Mouse (Mus musculus) heart, embryonic 12.5 days (tissue): ENCODE data around the gene Sh3d19. TPM values are rescaled to one million over a fixed set of nuclear protein-coding genes. Genes with fewer than 3 reads are reported as not detected.

ENCODE experiments used
- ATAC-seq: fragments of 200-750 bp; cut with Nextera tagmentation; 2 replicates; pipeline ENCODE4 v1.8.0; 2017; ENCODE audit warnings: moderate TSS enrichment, moderate library complexity; ENCODE audit not compliant: insufficient number of reproducible peaks, low FRiP score
- H3K27ac ChIP-seq: fragments of 300-500 bp; sonication (generic); 2 replicates; pipeline ENCODE4 v1.5.1; 2016; ENCODE audit warnings: mild to moderate bottlenecking, moderate library complexity; ENCODE audit not compliant: poor library complexity, severe bottlenecking
- H3K27me3 ChIP-seq: fragments of 300-500 bp; sonication (generic); replicated peaks from 2 replicates; pipeline ENCODE4 v1.6.1; 2016; ENCODE audit warnings: mild to moderate bottlenecking, moderate library complexity
- H3K36me3 ChIP-seq: fragments of 300-500 bp; sonication (generic); 2 replicates; pipeline ENCODE4 v1.6.1; 2016; ENCODE audit warnings: mild to moderate bottlenecking, moderate library complexity
- H3K4me1 ChIP-seq: fragments of 300-500 bp; sonication (generic); replicated peaks from 2 replicates; pipeline ENCODE4 v1.6.1; 2016; ENCODE audit warnings: mild to moderate bottlenecking
- H3K4me2 ChIP-seq: fragments of 300-500 bp; sonication (generic); 2 replicates; pipeline ENCODE4 v1.6.1; 2016; ENCODE audit warnings: mild to moderate bottlenecking, moderate library complexity
- H3K4me3 ChIP-seq: fragments of 300-500 bp; sonication (generic); 2 replicates; pipeline ENCODE4 v1.5.1; 2016; ENCODE audit warnings: mild to moderate bottlenecking
- H3K9ac ChIP-seq: fragments of 300-500 bp; sonication (generic); 2 replicates; pipeline ENCODE4 v1.6.1; 2016; ENCODE audit warnings: mild to moderate bottlenecking, moderate library complexity
- H3K9me3 ChIP-seq: fragments of 300-500 bp; sonication (generic); replicated peaks from 2 replicates; pipeline ENCODE4 v1.6.1; 2016; ENCODE audit warnings: mild to moderate bottlenecking, moderate library complexity
- WGBS: fragments of 180-500 bp; shearing (Covaris S2); methylation state at CpG from one replicate; pipeline ENCODE4 v1.1.7; 2016; 5-methylcytosine and 5-hydroxymethylcytosine counted together
- polyA plus RNA-seq: library from polyadenylated mRNA; unstranded; fragments of >200 nt; fragmentation: Nextera tagmentation; extraction: Ambion mirVana; gene quantifications from 2 replicates; pipeline ENCODE4 v1.2.1, GENCODE M21; 2016

The Sh3d19 gene
- polyA plus RNA-seq, 1 experiment from 2014 or later: 16.6 TPM

GRCm38 (mm10) chr3:86028658-86029375, 57.9 kb downstream of the Sh3d19 start:
- Histone ChIP-seq H3K4me2 (no peak overlapping the region), H3K36me3 (peaks cover 2% of the 10 kb centered on the region; the same call in 1 of the 2 replicates), H3K9me3 (0 out of 2 replicates have a peak, but pooled peaks cover 6% of the 10 kb centered on the region), H3K4me1 (peaks cover 22% of the 10 kb centered on the region), H3K27ac (no peak overlapping the region), H3K27me3 (no peaks in the 10 kb centered on the region), H3K9ac (no peak overlapping the region), H3K4me3 (no peak overlapping the region)
- WGBS: 46% methylated on average over 15 of the region's 15 CpGs
- ATAC-seq: no peak

- H3K4me3 ChIP-seq: no peak overlapping the region
- H3K27ac ChIP-seq: no peak overlapping the region
- no peak for ATAC-seq
- no peaks in the 10 kb centered on the region for H3K27me3 ChIP-seq
- H3K36me3 ChIP-seq: no peaks in the 10 kb centered on the region
- H3K4me2 ChIP-seq: no peak overlapping the region
- H3K9ac ChIP-seq: no peak overlapping the region
- peaks cover 29% of the 10 kb centered on the region for H3K4me1 ChIP-seq
- no peaks in the 10 kb centered on the region for H3K9me3 ChIP-seq
- 57% methylated on average over 4 of the region's 4 CpGs for WGBS
Observed at GRCm38 (mm10) chr3:86030566-86030965, 59.7 kb downstream of the Sh3d19 start.

GRCm38 (mm10) chr3:86033455-86034090, 62.7 kb downstream of the Sh3d19 start:
- no peak overlapping the region for H3K9ac ChIP-seq
- no peak overlapping the region for H3K4me3 ChIP-seq
- no peak overlapping the region for H3K4me2 ChIP-seq
- H3K36me3 ChIP-seq: peaks cover 5% of the 10 kb centered on the region
- peaks cover 5% of the 10 kb centered on the region for H3K9me3 ChIP-seq
- 61% methylated on average over 9 of the region's 9 CpGs for WGBS
- no peak for ATAC-seq
- H3K27me3 ChIP-seq: no peaks in the 10 kb centered on the region
- H3K4me1 ChIP-seq: peaks cover 26% of the 10 kb centered on the region
- H3K27ac ChIP-seq: no peak overlapping the region

- Histone ChIP-seq H3K4me3 (no peak overlapping the region), H3K9me3 (peaks cover 6% of the 10 kb centered on the region), H3K27me3 (no peaks in the 10 kb centered on the region), H3K36me3 (peaks cover 9% of the 10 kb centered on the region), H3K27ac (no peak overlapping the region), H3K4me2 (no peak overlapping the region), H3K9ac (no peak overlapping the region), H3K4me1 (peaks cover 22% of the 10 kb centered on the region)
- 88% methylated on average over 9 of the region's 9 CpGs for WGBS
- ATAC-seq: no peak
Observed at GRCm38 (mm10) chr3:86037926-86038484, 67.1 kb downstream of the Sh3d19 start.

GRCm38 (mm10) chr3:86038648-86039047, 67.7 kb downstream of the Sh3d19 start:
- Histone ChIP-seq H3K4me1 (peaks cover 18% of the 10 kb centered on the region), H3K27ac (no peak overlapping the region), H3K9ac (no peak overlapping the region), H3K4me2 (no peak overlapping the region), H3K9me3 (peaks cover 9% of the 10 kb centered on the region), H3K27me3 (no peaks in the 10 kb centered on the region), H3K36me3 (peaks cover 12% of the 10 kb centered on the region), H3K4me3 (no peak overlapping the region)
- WGBS: 23% methylated on average over 3 of the region's 3 CpGs
- ATAC-seq: no peak

- Histone ChIP-seq H3K4me1 (peaks cover 9% of the 10 kb centered on the region), H3K9me3 (peaks cover 9% of the 10 kb centered on the region), H3K4me2 (0 out of 2 replicates have a peak overlapping the region, but pooled peaks have one; percentile 27), H3K4me3 (no peak overlapping the region), H3K9ac (no peak overlapping the region), H3K27ac (no peak overlapping the region; the same call in 1 of the 2 replicates), H3K36me3 (peaks cover 12% of the 10 kb centered on the region), H3K27me3 (no peaks in the 10 kb centered on the region)
- no peak for ATAC-seq
- 53% methylated on average over 14 of the region's 14 CpGs for WGBS
Observed at GRCm38 (mm10) chr3:86040286-86041201, 69.6 kb downstream of the Sh3d19 start.

GRCm38 (mm10) chr3:86047686-86048408, 76.9 kb downstream of the Sh3d19 start:
- Histone ChIP-seq H3K9me3 (0 out of 2 replicates have a peak, but pooled peaks cover 12% of the 10 kb centered on the region), H3K27ac (no peak overlapping the region), H3K9ac (no peak overlapping the region), H3K4me1 (no peaks in the 10 kb centered on the region), H3K4me2 (no peak overlapping the region), H3K4me3 (no peak overlapping the region), H3K36me3 (peaks cover 21% of the 10 kb centered on the region), H3K27me3 (no peaks in the 10 kb centered on the region)
- ATAC-seq: no peak
- 90% methylated on average over 9 of the region's 9 CpGs for WGBS

GRCm38 (mm10) chr3:86049041-86049440, 78.1 kb downstream of the Sh3d19 start:
- WGBS: 81% methylated on average over 2 of the region's 2 CpGs
- Histone ChIP-seq H3K4me3 (no peak overlapping the region), H3K27me3 (no peaks in the 10 kb centered on the region), H3K9me3 (0 out of 2 replicates have a peak, but pooled peaks cover 7% of the 10 kb centered on the region), H3K9ac (no peak overlapping the region), H3K36me3 (peaks cover 16% of the 10 kb centered on the region), H3K27ac (no peak overlapping the region), H3K4me1 (no peaks in the 10 kb centered on the region), H3K4me2 (no peak overlapping the region)
- no peak for ATAC-seq

- no peak for ATAC-seq
- no peaks in the 10 kb centered on the region for H3K4me1 ChIP-seq
Observed at GRCm38 (mm10) chr3:86056678-86057077, 85.8 kb downstream of the Sh3d19 start.

GRCm38 (mm10) chr3:86057436-86058095, 86.7 kb downstream of the Sh3d19 start:
- no peak overlapping the region for H3K4me3 ChIP-seq
- no peaks in the 10 kb centered on the region for H3K36me3 ChIP-seq
- H3K4me1 ChIP-seq: no peaks in the 10 kb centered on the region
- WGBS: 75% methylated on average over 6 of the region's 6 CpGs
- H3K9me3 ChIP-seq: no peaks in the 10 kb centered on the region
- H3K9ac ChIP-seq: no peak overlapping the region
- no peak overlapping the region for H3K27ac ChIP-seq
- ATAC-seq: no peak
- H3K4me2 ChIP-seq: no peak overlapping the region
- H3K27me3 ChIP-seq: no peaks in the 10 kb centered on the region

More at GRCm38 (mm10) chr3:86056678-86057077, 85.8 kb downstream of the Sh3d19 start:
- 80% methylated on average over 4 of the region's 4 CpGs for WGBS
- Histone ChIP-seq H3K27me3 (no peaks in the 10 kb centered on the region), H3K4me2 (no peak overlapping the region), H3K27ac (no peak overlapping the region), H3K36me3 (no peaks in the 10 kb centered on the region), H3K4me3 (no peak overlapping the region), H3K9ac (no peak overlapping the region), H3K9me3 (no peaks in the 10 kb centered on the region)
